ENCODE assay signal across 20 mouse cellular contexts in genomic region chr17:71696396-71696795, GRCm38 (mm10). TPM values are rescaled to one million over a fixed set of nuclear protein-coding genes. Genes with fewer than 3 reads are reported as not detected.
DNase-seq lines count a peak whose midpoint lies in the region; ATAC-seq and TF ChIP-seq lines count a peak whose summit lies in the region.
"Had no signal": no experiment of that assay in that cellular context is flagged by ENCODE, and none has a peak within 500 bp of the region (broad histone marks: within the 10 kb centered on the region; RNA-seq: fewer than 3 reads in every experiment).

No protein-coding gene starts in this region.

- no peak for ATAC-seq in G1E (ENCODE audit: extremely low read depth, insufficient number of reproducible peaks, low FRiP score, poor library complexity, severe bottlenecking)
- ATAC-seq in heart, embryonic 16.5 days (replicated peaks; ENCODE audit: extremely low read depth, insufficient read depth, low FRiP score), result no peak
- ATAC-seq in activated CD4-positive, CD25-positive, alpha-beta regulatory T cell, adult 4 months, result no peak
- ATAC-seq: intestine, postnatal 0 days; midbrain, embryonic 15.5 days had no signal

- no peak overlapping the region for H3K27ac ChIP-seq in heart, embryonic 16.5 days (ENCODE audit: low read length)
- H3K27ac ChIP-seq in left cerebral cortex, adult 2 months, result no peak overlapping the region
- H3K27ac ChIP-seq: forebrain, embryonic 12.5 days; hindbrain, embryonic 15.5 days; midbrain, embryonic 15.5 days had no signal

- H3K27me3 ChIP-seq in G1E (ENCODE audit: insufficient read depth, low read length), result no peaks in the 10 kb centered on the region; the same call in 1 of the 2 replicates
- no peaks in the 10 kb centered on the region for H3K27me3 ChIP-seq in heart, embryonic 16.5 days (ENCODE audit: control insufficient read depth, insufficient read depth, low read length)
- H3K27me3 ChIP-seq: forebrain, embryonic 12.5 days; hindbrain, embryonic 15.5 days; midbrain, embryonic 15.5 days had no signal

- TF ChIP-seq CTCF in G1E (IDR thresholded peaks at IDR 0.05; ENCODE audit: low read depth, low read length), result no peak
- TF ChIP-seq CTCF in left cerebral cortex, adult 2 months (IDR thresholded peaks at IDR 0.05), result no peak

- H3K9me3 ChIP-seq in G1E (replicated peaks), result peaks cover 30% of the 10 kb centered on the region
- H3K9me3 ChIP-seq in heart, embryonic 16.5 days (replicated peaks; ENCODE audit: control insufficient read depth, low read length), result no peaks in the 10 kb centered on the region
- H3K9me3 ChIP-seq: forebrain, embryonic 12.5 days; hindbrain, embryonic 15.5 days; midbrain, embryonic 15.5 days had no signal

- H3K4me1 ChIP-seq in G1E (ENCODE audit: insufficient read depth, low read depth, low read length), result no peaks in the 10 kb centered on the region
- peaks cover 22% of the 10 kb centered on the region for H3K4me1 ChIP-seq in heart, embryonic 16.5 days (ENCODE audit: control insufficient read depth, insufficient read depth, low read length)

- H3K36me3 ChIP-seq in G1E (replicated peaks), result no peaks in the 10 kb centered on the region
- H3K36me3 ChIP-seq in heart, embryonic 16.5 days (ENCODE audit: control insufficient read depth, insufficient read depth), result no peaks in the 10 kb centered on the region
- H3K36me3 ChIP-seq: forebrain, embryonic 12.5 days; hindbrain, embryonic 15.5 days; midbrain, embryonic 15.5 days had no signal

- 0 out of 2 replicates have a peak overlapping the region, but pooled peaks have one; percentile 1 for H3K9ac ChIP-seq in heart, embryonic 16.5 days (ENCODE audit: low read length)
- H3K9ac ChIP-seq: forebrain, embryonic 12.5 days; hindbrain, embryonic 15.5 days; lung, embryonic 14.5 days; midbrain, embryonic 15.5 days had no signal

- H3K4me2 ChIP-seq in heart, embryonic 16.5 days (ENCODE audit: low read depth, low read length), result no peak overlapping the region
- H3K4me2 ChIP-seq: forebrain, embryonic 12.5 days; hindbrain, embryonic 15.5 days; lung, embryonic 14.5 days; midbrain, embryonic 15.5 days had no signal

- intact Hi-C loops in left cerebral cortex, adult 2 months (cut with DNase I), result no loop called here

- peak; percentile 22 to 64 for DNase-seq in gastrocnemius, adult 8-10 months (ENCODE audit: low spot score in 2 of 2)
- DNase-seq in gastrocnemius, postnatal 10 days, result no peak
- no peak for DNase-seq in G1E (ENCODE audit: low spot score)
- DNase-seq in heart, adult 18-20 months, result peak; percentile 48 to 74
- DNase-seq in testis, postnatal 10 days (ENCODE audit: low spot score), result no peak
- DNase-seq in left cerebral cortex, adult 2 months (ENCODE audit: extremely low spot score in 1 of 2, low spot score in 2 of 2), result no peak
- DNase-seq: adrenal gland, adult 2 months; cerebellum, adult 2 months; lung, embryonic 14.5 days; right cerebral cortex, postnatal 14 days had no signal

- 76% methylated on average over 5 of the region's 5 CpGs for WGBS in heart, embryonic 16.5 days

- peak overlapping the region; percentile 25; the same call in 1 of the 2 replicates for H3K4me3 ChIP-seq in G1E (ENCODE audit: low read depth, low read length)
- H3K4me3 ChIP-seq in heart, embryonic 16.5 days (ENCODE audit: low read length), result no peak overlapping the region
- no peak overlapping the region for H3K4me3 ChIP-seq in left cerebral cortex, adult 2 months
- H3K4me3 ChIP-seq: forebrain, embryonic 12.5 days; hindbrain, embryonic 15.5 days; midbrain, embryonic 15.5 days had no signal

RNA-seq across cellular contexts. Expression of gene Togaram2, which starts 23.3 kb away (rescaled TPM):
- 1 to 10 TPM; 1.4 to 2.4 (median 2.1) TPM for total RNA-seq in gastrocnemius, adult 8-10 months (2022)
- under 1 TPM; 0.38 to 0.49 TPM for total RNA-seq in gastrocnemius, postnatal 10 days (2021)
- total RNA-seq in G1E (2014; fragmentation: Nextera tagmentation) (not detected in 2 replicates), G1E (2017) (0.05 TPM in 1 of 2 replicates, not detected in the other)
- polyA plus RNA-seq in G1E (2012), result not detected in 2 replicates
- total RNA-seq in heart, adult 18-20 months (2021), result 1 to 10 TPM; 4.7 to 5.4 TPM
- polyA plus RNA-seq in heart, embryonic 16.5 days (2015; fragmentation: Nextera tagmentation; extraction: Ambion mirVana), result 2.3 and 3.1 TPM in 2 replicates
- 1 to 10 TPM; 3.3 to 3.8 TPM for total RNA-seq in left cerebral cortex, adult 2 months (2021)
- polyA plus RNA-seq in activated CD4-positive, CD25-positive, alpha-beta regulatory T cell, adult 4 months (2017; shearing (Covaris generic)), result not detected
- polyA plus RNA-seq: adrenal gland, adult 2 months; C2C12 had no signal

RNA-seq across cellular contexts. Expression of gene Pcare, which starts 56.3 kb away (rescaled TPM):
- total RNA-seq in gastrocnemius, adult 8-10 months (2022), result not detected
- under 1 TPM in 1 of 2 experiments, not detected in 1; 0.05 TPM for total RNA-seq in gastrocnemius, postnatal 10 days (2021)
- total RNA-seq in G1E (2014; fragmentation: Nextera tagmentation), result not detected in 2 replicates
- 0.06 and 0.22 TPM in 2 replicates for total RNA-seq in G1E (2017)
- not detected in 2 replicates for polyA plus RNA-seq in G1E (2012)
- total RNA-seq in heart, adult 18-20 months (2021), result under 1 TPM; 0.41 to 0.74 TPM
- 0.03 TPM in 1 of 2 replicates, not detected in the other for polyA plus RNA-seq in heart, embryonic 16.5 days (2015; fragmentation: Nextera tagmentation; extraction: Ambion mirVana)
- under 1 TPM; 0.32 to 0.33 TPM for total RNA-seq in left cerebral cortex, adult 2 months (2021)
- polyA plus RNA-seq in activated CD4-positive, CD25-positive, alpha-beta regulatory T cell, adult 4 months (2017; shearing (Covaris generic)), result not detected
- total RNA-seq: adrenal gland, adult 2 months had no signal
- polyA plus RNA-seq: adrenal gland, adult 2 months; C2C12; cerebellum, adult 2 months; embryonic facial prominence, embryonic 14.5 days; forebrain, embryonic 12.5 days; hindbrain, embryonic 15.5 days; intestine, postnatal 0 days; large intestine, adult 2 months; lung, embryonic 14.5 days; midbrain, embryonic 15.5 days; thymus, postnatal 0 days had no signal

Comparison
In these comparisons a context has a peak if more than half of its experiments do, and no peak if none do; other contexts are left out.
1. DNase-seq: peak in gastrocnemius, adult 8-10 months (2 of 2) and heart, adult 18-20 months (2 of 2); none in gastrocnemius, postnatal 10 days (single experiment), G1E (single experiment), testis, postnatal 10 days (single experiment) and left cerebral cortex, adult 2 months (0 of 2).